Mouse (Mus musculus) G1E (cell line): ENCODE results near the gene Galk1.

Source experiments
- CTCF ChIP-seq: IDR thresholded peaks from 2 replicates; pipeline ENCODE4 v1.5.1; 2012; ENCODE audit warnings: low read depth, low read length, inconsistent platforms, mixed read lengths
- GATA1 ChIP-seq: IDR thresholded peaks from 2 replicates; pipeline ENCODE4 v1.6.1; 2012; ENCODE audit warnings: borderline replicate concordance, low read length, inconsistent platforms, mixed read lengths
- GATA2 ChIP-seq: IDR thresholded peaks from 2 replicates; pipeline ENCODE4 v1.6.1; 2012; ENCODE audit warnings: low read depth, low read length, inconsistent platforms, borderline replicate concordance
- POLR2AphosphoS5 ChIP-seq: IDR thresholded peaks from 2 replicates; pipeline ENCODE4 v1.6.1; 2012; ENCODE audit warnings: low read depth, low read length, inconsistent platforms; ENCODE audit not compliant: insufficient replicate concordance

DNA sequence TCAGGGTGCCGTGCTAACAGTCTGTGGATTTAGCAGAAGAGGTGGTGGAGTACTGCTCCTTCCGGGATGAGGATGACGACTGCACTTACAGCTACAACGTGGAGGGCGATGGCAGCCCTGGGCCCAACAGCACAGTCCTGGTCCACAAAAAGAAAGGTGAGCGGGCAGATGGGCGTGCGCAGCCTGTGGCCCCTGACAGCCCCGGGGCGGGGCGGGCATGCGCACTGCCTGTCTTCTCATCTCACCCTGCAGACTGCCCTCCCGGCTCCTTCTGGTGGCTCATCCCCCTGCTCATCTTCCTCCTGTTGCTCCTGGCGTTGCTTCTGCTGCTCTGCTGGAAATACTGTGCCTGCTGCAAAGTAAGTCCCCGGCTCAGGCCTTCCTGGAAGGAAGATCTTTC is 22.8 kb downstream of the Galk1 start:
- no peak for TF ChIP-seq GATA2
- no peak for TF ChIP-seq CTCF
- TF ChIP-seq POLR2AphosphoS5: no peak
- TF ChIP-seq GATA1: no peak
